Mouse (Mus musculus) v-Abl transformed pro-B cells (cell line): ENCODE measurements around the gene Mettl26.

Source experiments
- in situ Hi-C, 2 experiments: fragments of 400-800 bp; cut with MboI; formaldehyde crosslinking; loops; one replicate each; pipeline ENCODE4 v1.15.1; 2025; ENCODE audit not compliant: unreplicated experiment in 2 of 2

Mettl26 gene

DNA sequence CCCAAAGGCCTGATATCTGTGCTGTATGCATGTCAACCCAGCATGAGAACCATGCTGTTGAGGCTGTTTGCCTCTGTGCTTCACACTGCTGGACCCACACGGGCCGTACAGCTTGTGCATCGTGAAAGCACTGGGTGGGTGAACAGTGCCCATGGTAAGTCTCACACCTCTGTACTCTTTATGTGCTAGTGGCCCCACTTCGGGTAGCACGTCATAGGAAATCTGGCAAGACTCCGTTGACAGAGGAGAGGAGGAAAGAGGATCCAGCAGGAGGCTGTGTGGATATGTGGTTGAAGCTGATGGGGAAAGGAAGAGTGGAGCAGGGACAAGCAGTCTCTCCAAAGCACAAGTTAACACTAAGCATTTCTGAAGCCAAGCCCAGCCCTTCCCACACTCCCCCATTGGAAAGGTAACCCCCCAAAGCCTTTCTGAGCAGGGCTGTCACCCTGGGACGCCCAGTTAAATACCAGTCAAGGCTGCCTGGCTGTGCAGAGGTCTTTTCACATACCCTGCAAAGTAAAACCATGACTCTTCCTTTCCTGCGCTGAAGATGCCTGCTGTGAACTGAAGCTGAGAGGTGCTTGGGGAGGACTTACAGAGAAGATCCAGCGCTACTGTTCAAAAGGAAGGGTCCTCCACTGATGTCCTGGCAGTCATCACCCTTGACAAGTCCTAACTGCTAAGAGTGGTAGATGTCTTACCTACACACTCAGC lies 43.3 kb downstream of the Mettl26 start:
- in situ Hi-C loops, result no loop called here

- in situ Hi-C loops, result no loop called here
These were observed 44.4 kb downstream of the Mettl26 start, which contains the start of gene Rab40c for GRCm38 (mm10) chr17:25919144-25919785. Gene Rab40c, minus strand, starts transcription at chr17:25919727.

- in situ Hi-C loops, result no loop called here
These were observed 45.1 kb downstream of the Mettl26 start for GRCm38 (mm10) chr17:25919786-25920642.

DNA sequence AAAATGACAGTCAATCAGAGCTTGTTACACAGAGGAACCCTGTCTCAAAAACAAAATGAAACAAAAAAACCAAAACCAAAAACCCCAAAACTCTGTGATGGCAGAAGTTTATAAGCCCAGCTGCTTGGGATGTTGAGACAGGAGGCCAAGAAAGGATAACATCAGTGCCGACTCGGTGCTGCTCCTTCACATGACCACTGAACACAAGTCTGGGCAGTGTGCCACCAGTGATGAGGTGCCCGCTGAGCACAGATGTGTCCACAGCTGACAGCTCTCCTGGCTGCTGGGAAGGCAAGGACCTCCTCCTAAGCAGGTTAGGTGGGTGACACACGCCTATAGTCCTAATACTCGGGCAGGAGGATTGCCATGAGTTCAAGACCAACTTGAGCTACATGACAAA lies 47.2 kb downstream of the Mettl26 start:
- in situ Hi-C loops, result no loop called here

DNA sequence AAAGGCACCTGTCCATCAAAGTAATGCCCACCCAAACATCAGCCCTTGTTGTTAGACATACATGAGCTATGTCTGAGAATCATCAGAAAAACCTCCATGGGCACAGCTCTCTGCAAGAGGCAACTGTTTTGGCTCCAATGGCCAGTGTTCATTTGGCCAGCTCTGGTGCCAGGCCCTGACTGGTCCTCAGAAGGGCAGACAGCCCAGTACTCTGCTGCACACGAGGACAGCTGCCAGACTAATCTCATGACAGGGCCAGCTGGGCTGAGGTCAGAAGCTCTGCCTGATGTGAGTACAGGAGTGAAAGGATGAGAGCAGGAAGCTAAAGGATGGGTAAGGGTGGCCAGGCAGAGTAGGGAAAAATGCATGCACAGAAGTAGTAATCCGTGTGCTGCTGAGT lies 50.5 kb downstream of the Mettl26 start:
- in situ Hi-C loops, result no loop called here
